Mouse (Mus musculus) heart, adult 2 months (tissue): ENCODE measurements at regions not wholly inside any gene's neighbourhood (a gene's known extent, or its start where the extent isn't known, plus 50 kb on each side); places are given as distances from the start of the nearest gene placed in this dataset.

ENCODE experiments used
- CTCF ChIP-seq: fragments of 200-600 bp; IDR thresholded peaks from 2 replicates; pipeline ENCODE4 v1.8.1; 2022; ENCODE audit warnings: antibody characterized with exemption, mild to moderate bottlenecking, moderate library complexity
- POLR2A ChIP-seq: fragments of 200-500 bp; IDR thresholded peaks from 2 replicates; pipeline ENCODE4 v1.6.1; 2011; ENCODE audit warnings: mild to moderate bottlenecking, low read depth, low read length, control low read depth; ENCODE audit not compliant: insufficient read depth

DNA sequence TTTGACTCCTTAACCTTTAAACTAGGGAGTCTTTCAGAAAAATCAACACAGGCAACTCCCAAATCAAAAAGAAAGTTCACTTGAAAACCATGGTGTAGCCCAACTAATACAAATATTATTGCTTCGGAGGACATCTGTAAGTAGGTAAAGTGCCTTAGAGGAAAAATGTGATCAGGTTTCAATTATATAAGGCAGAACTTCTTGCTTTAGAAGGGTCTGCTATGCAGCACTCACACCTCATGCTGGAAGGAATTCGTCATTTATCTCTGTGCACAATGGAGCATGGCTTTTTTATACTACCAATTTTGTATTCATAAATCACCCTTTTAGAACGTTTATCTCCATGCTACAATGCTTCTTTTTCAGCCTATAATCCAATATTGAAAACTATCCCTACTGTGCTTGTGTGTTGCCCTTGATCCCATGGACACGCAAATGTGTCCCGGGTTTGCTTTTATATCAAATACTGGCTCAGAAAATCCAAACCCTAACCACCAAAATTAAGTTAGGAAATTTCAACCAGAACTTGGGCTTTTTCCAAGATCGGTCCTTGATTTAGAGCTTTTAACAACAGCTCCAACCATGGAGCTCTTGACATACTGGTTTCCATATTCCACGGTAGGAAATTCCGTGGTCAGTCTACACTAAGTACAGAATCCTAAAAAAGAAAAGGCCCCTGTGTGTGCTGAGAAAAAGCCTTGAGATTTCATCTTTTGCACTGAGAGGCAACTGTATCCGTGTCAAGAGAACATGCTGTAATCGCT is 90.8 kb upstream of the Cntln start:
- no peak for TF ChIP-seq CTCF
- no peak for TF ChIP-seq POLR2A
